Mouse (Mus musculus) ES-E14 (cell line): ENCODE measurements around the gene Morc1. TPM values are rescaled to one million over a fixed set of nuclear protein-coding genes. Genes with fewer than 3 reads are reported as not detected.

Experiments
- DNase-seq: peaks from one replicate; pipeline ENCODE4 v3.0.0-alpha.2; 2013; ENCODE audit warnings: low read depth, low spot score
- H3K27ac ChIP-seq: 2 replicates; pipeline ENCODE4 v1.5.1; 2012; ENCODE audit warnings: low read depth, mild to moderate bottlenecking, low read length, moderate library complexity, mixed read lengths; ENCODE audit not compliant: poor library complexity, insufficient read depth, severe bottlenecking
- H3K36me3 ChIP-seq: 2 replicates; pipeline ENCODE4 v1.6.1; 2012; ENCODE audit warnings: mild to moderate bottlenecking, low read length, moderate library complexity, mixed read lengths; ENCODE audit not compliant: control insufficient read depth, poor library complexity, insufficient read depth, severe bottlenecking
- H3K4me1 ChIP-seq, 2 experiments: fragments of 150-350 bp in 1 of 2; sonication (generic) in 1 of 2; 2 replicates each; pipeline ENCODE4 v1.6.1; 2012; ENCODE audit warnings: low read length in 2 of 2, mild to moderate bottlenecking in 1 of 2, mixed read lengths in 1 of 2; ENCODE audit not compliant: control insufficient read depth in 2 of 2, insufficient read depth in 2 of 2, poor library complexity in 1 of 2
- H3K4me3 ChIP-seq, 2 experiments: fragments of 150-350 bp in 1 of 2; sonication (generic) in 1 of 2; 2 replicates each; pipeline ENCODE4 v1.5.1; 2012; ENCODE audit warnings: low read length in 2 of 2, low read depth in 1 of 2, mild to moderate bottlenecking in 1 of 2, mixed read lengths in 1 of 2; ENCODE audit not compliant: insufficient read depth in 1 of 2, poor library complexity in 1 of 2, severe bottlenecking in 1 of 2
- H3K9ac ChIP-seq: 2 replicates; pipeline ENCODE4 v1.6.1; 2012; ENCODE audit warnings: low read depth, mild to moderate bottlenecking, low read length, mixed read lengths; ENCODE audit not compliant: poor library complexity, insufficient read depth, severe bottlenecking
- H3K9me3 ChIP-seq: fragments of 150-350 bp; sonication (generic); 2 replicates; pipeline ENCODE4 v1.6.1; 2012; ENCODE audit warnings: low read depth, mild to moderate bottlenecking, low read length; ENCODE audit not compliant: control insufficient read depth, insufficient read depth
- CHD2 ChIP-seq: IDR thresholded peaks from 2 replicates; pipeline ENCODE4 v1.6.1; 2014; ENCODE audit warnings: mild to moderate bottlenecking, low read depth, low read length, inconsistent platforms
- HCFC1 ChIP-seq: IDR thresholded peaks from 2 replicates; pipeline ENCODE4 v1.6.1; 2012; ENCODE audit warnings: low read length, inconsistent platforms, borderline replicate concordance; ENCODE audit not compliant: insufficient read depth
- MAFK ChIP-seq: IDR thresholded peaks from 2 replicates; pipeline ENCODE4 v1.6.1; 2014; ENCODE audit warnings: mild to moderate bottlenecking, low read depth, low read length, inconsistent platforms; ENCODE audit not compliant: insufficient read depth
- ZC3H11A ChIP-seq: IDR thresholded peaks from 2 replicates; pipeline ENCODE4 v1.6.1; 2012; ENCODE audit warnings: low read depth, mild to moderate bottlenecking, inconsistent platforms, low read length, borderline replicate concordance
- ZNF384 ChIP-seq: IDR thresholded peaks from 2 replicates; pipeline ENCODE4 v1.6.1; 2012; ENCODE audit warnings: low read depth, low read length, inconsistent platforms
- in situ Hi-C, 2 experiments: fragments of 600-800 bp; cut with MboI; formaldehyde crosslinking; loops; one replicate each; pipeline ENCODE4 v1.15.1; 2025; ENCODE audit warnings: low sequenced_read_pairs in 2 of 2, inconsistent platforms in 1 of 2; ENCODE audit not compliant: unreplicated experiment in 2 of 2
- total RNA-seq: library from RNA; depleted of rRNA; stranded (reverse); fragments of 300-350 nt; gene quantifications from 2 replicates; pipeline ENCODE4 v1.2.3, GENCODE M21; 2012

Morc1 gene
- total RNA-seq, 1 experiment = 51.4 TPM

- Histone ChIP-seq H3K9ac (no peak overlapping the region), H3K36me3 (no peaks in the 10 kb centered on the region; the same call in 1 of the 2 replicates), H3K4me1 (peaks cover 7 to 20% of the 10 kb centered on the region in 2 experiments), H3K4me3 (peak overlapping the region in 1 of 2 experiments; percentile 32; a peak in 1 of 4 replicates), H3K27ac (no peak overlapping the region; the same call in 1 of the 2 replicates), H3K9me3 (no peaks in the 10 kb centered on the region)
- peak; percentile 50 for DNase-seq
- in situ Hi-C loops = no loop called here
- TF ChIP-seq CHD2 (no peak), ZNF384 (peak; percentile 68)
Observed at GRCm38 (mm10) chr16:48479266-48479848, 48.3 kb downstream of the Morc1 start.

GRCm38 (mm10) chr16:48516776-48517499 is 85.9 kb downstream of the Morc1 start:
- Histone ChIP-seq H3K4me1 (peaks cover 0 to 5% of the 10 kb centered on the region in 2 experiments; a peak in 2 of 4 replicates), H3K4me3 (no peak overlapping the region), H3K27ac (no peak overlapping the region), H3K9ac (no peak overlapping the region), H3K9me3 (no peaks in the 10 kb centered on the region), H3K36me3 (peaks cover 3% of the 10 kb centered on the region)
- no peak for TF ChIP-seq HCFC1
- TF ChIP-seq CHD2 = no peak
- no peak for TF ChIP-seq ZC3H11A
- TF ChIP-seq MAFK = no peak
- no peak for TF ChIP-seq ZNF384
- in situ Hi-C loops = no loop called here
- DNase-seq = no peak

GRCm38 (mm10) chr16:48519569-48519968 is 88.5 kb downstream of the Morc1 start:
- Histone ChIP-seq H3K4me3 (no peak overlapping the region), H3K9me3 (no peaks in the 10 kb centered on the region), H3K27ac (peak overlapping the region; percentile 2; the same call in 1 of the 2 replicates), H3K9ac (no peak overlapping the region), H3K36me3 (peaks cover 3% of the 10 kb centered on the region), H3K4me1 (peaks cover 0 to 5% of the 10 kb centered on the region in 2 experiments; a peak in 2 of 4 replicates)
- in situ Hi-C loops = no loop called here
- peak; percentile 17 for DNase-seq
- no peak for TF ChIP-seq HCFC1

GRCm38 (mm10) chr16:48537108-48537507 is 106.1 kb downstream of the Morc1 start:
- H3K4me3 ChIP-seq = no peak overlapping the region
- H3K36me3 ChIP-seq = no peaks in the 10 kb centered on the region
- in situ Hi-C loops = no loop called here
- H3K9me3 ChIP-seq = no peaks in the 10 kb centered on the region
- DNase-seq = no peak
- H3K4me1 ChIP-seq = no peaks in the 10 kb centered on the region
- no peak overlapping the region for H3K27ac ChIP-seq
- H3K9ac ChIP-seq = no peak overlapping the region
- TF ChIP-seq HCFC1 (no peak), ZC3H11A (no peak), ZNF384 (no peak), MAFK (no peak), CHD2 (no peak)
